Mouse (Mus musculus) hindbrain, embryonic 14.5 days (tissue): ENCODE measurements at regions not wholly inside any gene's neighbourhood (a gene's known extent, or its start where the extent isn't known, plus 50 kb on each side); places are given as distances from the start of the nearest gene placed in this dataset.

Source experiments
- ATAC-seq: fragments of 200-750 bp; cut with Nextera tagmentation; 2 replicates; pipeline ENCODE4 v1.8.0; 2017; ENCODE audit warnings: moderate number of reproducible peaks, mild to moderate bottlenecking, moderate TSS enrichment, moderate library complexity; ENCODE audit not compliant: low FRiP score
- DNase-seq: peaks from one replicate; pipeline ENCODE4 v3.0.0-alpha.2; 2015; ENCODE audit warnings: low spot score
- H3K27ac ChIP-seq: fragments of 300-500 bp; sonication (generic); 2 replicates; pipeline ENCODE4 v1.5.1; 2014; ENCODE audit warnings: mild to moderate bottlenecking, moderate library complexity
- H3K27me3 ChIP-seq: fragments of 300-500 bp; sonication (generic); 2 replicates; pipeline ENCODE4 v1.6.1; 2014; ENCODE audit warnings: mild to moderate bottlenecking, low read length, mixed read lengths; ENCODE audit not compliant: control insufficient read depth, insufficient read depth
- H3K36me3 ChIP-seq: fragments of 300-500 bp; sonication (generic); replicated peaks from 2 replicates; pipeline ENCODE4 v1.6.1; 2014; ENCODE audit not compliant: control insufficient read depth, insufficient read depth
- H3K4me1 ChIP-seq: fragments of 300-500 bp; sonication (generic); replicated peaks from 2 replicates; pipeline ENCODE4 v1.6.1; 2014; ENCODE audit warnings: antibody characterized with exemption, low read length, mixed read lengths; ENCODE audit not compliant: control insufficient read depth, insufficient read depth
- H3K4me2 ChIP-seq: fragments of 300-500 bp; sonication (generic); replicated peaks from 2 replicates; pipeline ENCODE4 v1.6.1; 2014; ENCODE audit warnings: mild to moderate bottlenecking, moderate library complexity
- H3K4me3 ChIP-seq: fragments of 300-500 bp; sonication (generic); replicated peaks from 2 replicates; pipeline ENCODE4 v1.5.1; 2014; ENCODE audit warnings: mild to moderate bottlenecking, low read length
- H3K9ac ChIP-seq: fragments of 300-500 bp; sonication (generic); 2 replicates; pipeline ENCODE4 v1.6.1; 2014
- H3K9me3 ChIP-seq: fragments of 300-500 bp; sonication (generic); 2 replicates; pipeline ENCODE4 v1.6.1; 2016; ENCODE audit warnings: low read length; ENCODE audit not compliant: control insufficient read depth
- WGBS: fragments of 180-500 bp; shearing (Covaris S2); extraction: QIAGEN DNeasy Blood & Tissue Kit; methylation state at CpG from one replicate; pipeline ENCODE4 v1.1.7; 2014; 5-methylcytosine and 5-hydroxymethylcytosine counted together

DNA sequence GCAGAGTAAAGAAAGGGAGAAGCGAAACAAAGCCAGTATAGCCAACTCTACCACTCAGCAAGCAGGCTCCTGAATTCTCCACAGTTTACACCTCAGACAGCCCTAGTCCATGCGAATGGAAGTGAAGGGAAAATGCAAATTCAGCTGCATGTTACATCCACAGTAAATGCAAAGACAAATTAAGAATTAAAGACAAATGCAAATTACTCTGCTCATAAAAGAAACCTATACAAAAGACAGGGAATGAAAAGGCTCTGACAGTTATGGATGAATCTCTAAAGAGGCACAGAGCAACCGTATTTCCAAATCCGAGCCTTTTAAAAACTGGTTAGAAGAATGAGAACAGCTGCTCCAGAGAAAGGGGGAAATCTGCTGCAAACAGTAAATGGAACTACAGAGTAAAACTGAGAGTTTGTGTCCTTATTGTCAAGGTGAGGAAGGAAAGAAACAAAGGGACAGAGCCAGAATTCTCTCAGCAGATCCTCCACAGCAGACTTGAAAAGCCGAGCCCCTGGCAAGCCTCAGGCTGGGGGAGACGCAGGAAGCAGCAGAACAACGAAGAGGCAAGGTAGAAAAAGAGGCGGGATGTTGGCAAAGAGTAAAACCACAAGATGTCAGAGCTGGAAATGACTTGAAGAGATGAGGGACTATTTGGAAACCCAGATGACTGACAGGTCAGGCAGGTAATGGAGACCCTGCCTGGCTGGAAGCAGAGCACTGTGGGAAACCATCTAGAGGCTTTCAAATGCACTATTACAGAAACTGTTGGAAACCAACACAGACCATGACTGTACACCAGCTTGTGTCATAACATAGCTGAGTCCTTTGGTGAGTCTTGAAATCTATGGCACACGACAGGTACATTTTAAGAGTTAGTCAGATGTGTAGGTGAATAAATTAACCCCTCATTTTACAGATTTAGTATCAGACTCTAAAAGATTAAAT is 184.5 kb upstream of the Acvr2a start:
- H3K4me2 ChIP-seq, result peak overlapping the region; percentile 27
- no peak; the same call in 1 of the 2 replicates for ATAC-seq

GRCm38 (mm10) chr2:48634456-48635174 is 179.3 kb upstream of the Acvr2a start:
- peaks cover 6% of the 10 kb centered on the region for H3K4me1 ChIP-seq
- 29% methylated on average over 10 of the region's 10 CpGs for WGBS
- no peak overlapping the region for H3K4me2 ChIP-seq
- peak; percentile 71; the same call in 1 of the 2 replicates for ATAC-seq
- peak; percentile 50 for DNase-seq
- H3K4me3 ChIP-seq, result no peak overlapping the region
- H3K9ac ChIP-seq, result no peak overlapping the region
- H3K27me3 ChIP-seq, result no peaks in the 10 kb centered on the region
- H3K9me3 ChIP-seq, result no peaks in the 10 kb centered on the region
- H3K36me3 ChIP-seq, result no peaks in the 10 kb centered on the region
- no peak overlapping the region for H3K27ac ChIP-seq

More for the DNA sequence above, 184.5 kb upstream of the Acvr2a start:
- no peak overlapping the region for H3K9ac ChIP-seq
- WGBS, result 30% methylated on average over 9 of the region's 9 CpGs
- H3K4me1 ChIP-seq, result peaks cover 5% of the 10 kb centered on the region
- no peak for DNase-seq
- H3K9me3 ChIP-seq, result no peaks in the 10 kb centered on the region
- H3K27ac ChIP-seq, result peak overlapping the region; percentile 54; the same call in 1 of the 2 replicates
- H3K4me3 ChIP-seq, result no peak overlapping the region
- no peaks in the 10 kb centered on the region for H3K27me3 ChIP-seq
- no peaks in the 10 kb centered on the region for H3K36me3 ChIP-seq

GRCm38 (mm10) chr2:48636108-48636507 is 177.8 kb upstream of the Acvr2a start:
- DNase-seq (no peak), ATAC-seq (no peak)
- Histone ChIP-seq H3K27ac (no peak overlapping the region), H3K4me2 (no peak overlapping the region), H3K36me3 (no peaks in the 10 kb centered on the region), H3K4me3 (no peak overlapping the region), H3K4me1 (peaks cover 4% of the 10 kb centered on the region; the same call in 1 of the 2 replicates), H3K9ac (no peak overlapping the region), H3K27me3 (no peaks in the 10 kb centered on the region), H3K9me3 (no peaks in the 10 kb centered on the region)
- WGBS, result 51% methylated on average over 2 of the region's 2 CpGs

DNA sequence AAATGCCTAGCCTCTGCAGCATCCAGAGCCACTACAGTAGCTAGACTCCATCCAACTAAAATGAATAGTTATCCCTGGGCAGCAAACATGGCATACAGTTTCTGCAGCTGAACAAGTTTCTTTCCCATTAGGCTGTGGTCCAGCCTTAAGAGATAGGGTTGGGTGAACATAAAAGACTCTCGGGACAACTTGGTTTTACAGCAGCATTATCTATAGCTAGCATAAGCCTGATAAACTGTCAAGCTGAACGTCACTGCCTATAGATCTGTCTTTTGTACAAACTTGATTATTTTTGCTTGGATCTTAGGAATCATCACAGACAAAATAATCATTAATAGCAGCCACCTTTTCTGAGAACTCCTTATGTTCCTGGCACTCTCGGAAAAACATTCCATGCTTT is 169.8 kb upstream of the Acvr2a start:
- Histone ChIP-seq H3K36me3 (no peaks in the 10 kb centered on the region), H3K4me3 (no peak overlapping the region), H3K4me2 (no peak overlapping the region), H3K9ac (no peak overlapping the region), H3K27me3 (no peaks in the 10 kb centered on the region), H3K9me3 (no peaks in the 10 kb centered on the region), H3K27ac (no peak overlapping the region), H3K4me1 (no peaks in the 10 kb centered on the region)
- WGBS, result 85% methylated on average over 3 of the region's 3 CpGs
- no peak for ATAC-seq
- DNase-seq, result no peak

- Histone ChIP-seq H3K4me3 (no peak overlapping the region), H3K36me3 (no peaks in the 10 kb centered on the region), H3K9me3 (no peaks in the 10 kb centered on the region), H3K27me3 (no peaks in the 10 kb centered on the region), H3K4me2 (no peak overlapping the region), H3K9ac (no peak overlapping the region), H3K27ac (no peak overlapping the region), H3K4me1 (no peaks in the 10 kb centered on the region)
- WGBS, result 77% methylated on average over 2 of the region's 2 CpGs
- ATAC-seq, result no peak
- DNase-seq, result no peak
Measured at GRCm38 (mm10) chr2:48650281-48650680, 163.6 kb upstream of the Acvr2a start.

GRCm38 (mm10) chr2:48661222-48661621 is 152.7 kb upstream of the Acvr2a start:
- H3K4me3 ChIP-seq, result no peak overlapping the region
- DNase-seq (no peak), ATAC-seq (no peak)
- H3K9me3 ChIP-seq, result no peaks in the 10 kb centered on the region
- H3K4me1 ChIP-seq, result no peaks in the 10 kb centered on the region
- H3K4me2 ChIP-seq, result no peak overlapping the region
- no peak overlapping the region for H3K9ac ChIP-seq
- H3K36me3 ChIP-seq, result no peaks in the 10 kb centered on the region
- no peak overlapping the region for H3K27ac ChIP-seq
- 71% methylated on average over 1 of the region's 1 CpGs for WGBS
- no peaks in the 10 kb centered on the region for H3K27me3 ChIP-seq

GRCm38 (mm10) chr2:48665103-48665502 is 148.8 kb upstream of the Acvr2a start:
- Histone ChIP-seq H3K9me3 (no peaks in the 10 kb centered on the region), H3K4me2 (no peak overlapping the region), H3K9ac (no peak overlapping the region), H3K4me3 (no peak overlapping the region), H3K27ac (no peak overlapping the region), H3K4me1 (no peaks in the 10 kb centered on the region), H3K27me3 (no peaks in the 10 kb centered on the region), H3K36me3 (no peaks in the 10 kb centered on the region)
- WGBS, result 74% methylated on average over 2 of the region's 2 CpGs
- ATAC-seq, result no peak
- DNase-seq, result no peak

DNA sequence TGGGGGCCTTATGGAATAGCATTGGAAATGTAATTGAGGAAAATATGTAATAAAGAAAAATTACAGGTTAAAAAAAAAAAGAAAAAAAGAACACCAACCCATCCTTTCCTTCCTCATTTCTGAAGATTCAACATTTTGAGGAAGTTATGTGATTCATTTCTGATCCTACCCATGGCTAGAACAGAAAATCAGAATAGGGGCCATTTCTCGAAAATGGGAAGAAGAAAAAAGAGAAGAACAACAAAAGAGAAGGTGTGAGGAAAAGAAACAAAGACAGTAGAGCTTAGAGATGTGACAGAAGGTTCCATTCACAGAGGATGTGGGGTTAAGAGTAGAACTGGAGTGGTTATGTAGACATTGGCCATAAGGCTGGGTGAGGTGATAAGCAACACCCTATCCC is 124.8 kb upstream of the Acvr2a start:
- Histone ChIP-seq H3K36me3 (no peaks in the 10 kb centered on the region), H3K9me3 (no peaks in the 10 kb centered on the region), H3K4me3 (no peak overlapping the region), H3K4me2 (no peak overlapping the region), H3K4me1 (no peaks in the 10 kb centered on the region), H3K27ac (no peak overlapping the region), H3K9ac (no peak overlapping the region), H3K27me3 (no peaks in the 10 kb centered on the region)
- 82% methylated on average over 1 of the region's 1 CpGs for WGBS
- DNase-seq (no peak), ATAC-seq (no peak)

- no peak overlapping the region for H3K27ac ChIP-seq
- H3K4me3 ChIP-seq, result no peak overlapping the region
- no peak overlapping the region for H3K9ac ChIP-seq
- no peak for ATAC-seq
- no peak for DNase-seq
- H3K9me3 ChIP-seq, result no peaks in the 10 kb centered on the region
- H3K4me2 ChIP-seq, result no peak overlapping the region
- no peaks in the 10 kb centered on the region for H3K36me3 ChIP-seq
- H3K4me1 ChIP-seq, result no peaks in the 10 kb centered on the region
- WGBS, result 95% methylated on average over 3 of the region's 3 CpGs
- no peaks in the 10 kb centered on the region for H3K27me3 ChIP-seq
Measured at GRCm38 (mm10) chr2:48694509-48694908, 119.4 kb upstream of the Acvr2a start.
